Mouse (Mus musculus) forebrain, embryonic 11.5 days (tissue): ENCODE measurements around the gene Otulinl. TPM values are rescaled to one million over a fixed set of nuclear protein-coding genes. Genes with fewer than 3 reads are reported as not detected.

Experiments used
- ATAC-seq: fragments of 200-750 bp; cut with Nextera tagmentation; replicated peaks from 2 replicates; pipeline ENCODE4 v1.8.0; 2017; ENCODE audit warnings: moderate TSS enrichment; ENCODE audit not compliant: low FRiP score
- DNase-seq: peaks from one replicate; pipeline ENCODE4 v3.0.0-alpha.2; 2017; ENCODE audit warnings: low spot score
- H3K27ac ChIP-seq: fragments of 300-500 bp; sonication (generic); 2 replicates; pipeline ENCODE4 v1.5.1; 2014; ENCODE audit warnings: low read depth, low read length
- H3K27me3 ChIP-seq: fragments of 300-500 bp; sonication (generic); 2 replicates; pipeline ENCODE4 v1.6.1; 2014; ENCODE audit warnings: mild to moderate bottlenecking, low read length, mixed read lengths; ENCODE audit not compliant: control insufficient read depth, insufficient read depth
- H3K36me3 ChIP-seq: fragments of 300-500 bp; sonication (generic); 2 replicates; pipeline ENCODE4 v1.6.1; 2014; ENCODE audit warnings: mild to moderate bottlenecking, low read length, moderate library complexity, mixed read lengths; ENCODE audit not compliant: control insufficient read depth, insufficient read depth
- H3K4me1 ChIP-seq: fragments of 300-500 bp; sonication (generic); replicated peaks from 2 replicates; pipeline ENCODE4 v1.6.1; 2014; ENCODE audit warnings: low read length, mixed read lengths; ENCODE audit not compliant: control insufficient read depth, insufficient read depth
- H3K4me2 ChIP-seq: fragments of 300-500 bp; sonication (generic); 2 replicates; pipeline ENCODE4 v1.6.1; 2014; ENCODE audit warnings: low read depth, mild to moderate bottlenecking, low read length, moderate library complexity, mixed read lengths; ENCODE audit not compliant: severe bottlenecking
- H3K4me3 ChIP-seq: fragments of 300-500 bp; sonication (generic); 2 replicates; pipeline ENCODE4 v1.5.1; 2014; ENCODE audit warnings: low read depth, low read length
- H3K9ac ChIP-seq: fragments of 300-500 bp; sonication (generic); 2 replicates; pipeline ENCODE4 v1.6.1; 2014; ENCODE audit warnings: low read length
- H3K9me3 ChIP-seq: fragments of 300-500 bp; sonication (generic); 2 replicates; pipeline ENCODE4 v1.6.1; 2016; ENCODE audit warnings: low read length, mixed read lengths; ENCODE audit not compliant: control insufficient read depth
- WGBS: fragments of 180-500 bp; shearing (Covaris S2); extraction: QIAGEN DNeasy Blood & Tissue Kit; methylation state at CpG from one replicate; pipeline ENCODE4 v1.1.7; 2014; 5-methylcytosine and 5-hydroxymethylcytosine counted together
- polyA plus RNA-seq: library from polyadenylated mRNA; unstranded; fragments of >200 nt; fragmentation: Nextera tagmentation; extraction: Ambion mirVana; gene quantifications from 2 replicates; pipeline ENCODE4 v1.2.1, GENCODE M21; 2014

Otulinl gene
- polyA plus RNA-seq, 1 experiment from 2014 or later: 9.4 TPM

GRCm38 (mm10) chr15:27668001-27668461 lies 13.3 kb downstream of the Otulinl start:
- Histone ChIP-seq H3K9me3 (no peaks in the 10 kb centered on the region), H3K4me2 (no peak overlapping the region), H3K9ac (no peak overlapping the region), H3K4me3 (no peak overlapping the region), H3K36me3 (no peaks in the 10 kb centered on the region), H3K4me1 (no peaks in the 10 kb centered on the region; the same call in 1 of the 2 replicates), H3K27ac (no peak overlapping the region), H3K27me3 (no peaks in the 10 kb centered on the region)
- no peak for ATAC-seq
- no peak for DNase-seq
- 70% methylated on average over 9 of the region's 9 CpGs for WGBS

GRCm38 (mm10) chr15:27666911-27667539 lies 14.4 kb downstream of the Otulinl start:
- Histone ChIP-seq H3K4me3 (no peak overlapping the region), H3K9ac (no peak overlapping the region), H3K36me3 (no peaks in the 10 kb centered on the region), H3K27me3 (no peaks in the 10 kb centered on the region), H3K27ac (no peak overlapping the region), H3K4me1 (no peaks in the 10 kb centered on the region; the same call in 1 of the 2 replicates), H3K9me3 (no peaks in the 10 kb centered on the region), H3K4me2 (no peak overlapping the region)
- 67% methylated on average over 9 of the region's 9 CpGs for WGBS
- no peak for DNase-seq
- no peak for ATAC-seq

- 81% methylated on average over 21 of the region's 21 CpGs for WGBS
- Histone ChIP-seq H3K4me3 (no peak overlapping the region), H3K9me3 (no peaks in the 10 kb centered on the region), H3K27me3 (no peaks in the 10 kb centered on the region), H3K36me3 (no peaks in the 10 kb centered on the region), H3K9ac (no peak overlapping the region), H3K27ac (no peak overlapping the region), H3K4me1 (no peaks in the 10 kb centered on the region), H3K4me2 (no peak overlapping the region)
- DNase-seq: peak; percentile 55
- no peak for ATAC-seq
These were observed 15.9 kb downstream of the Otulinl start for GRCm38 (mm10) chr15:27665392-27665911.

GRCm38 (mm10) chr15:27664126-27664525 lies 17.3 kb downstream of the Otulinl start:
- 88% methylated on average over 9 of the region's 9 CpGs for WGBS
- Histone ChIP-seq H3K27me3 (no peaks in the 10 kb centered on the region), H3K27ac (no peak overlapping the region), H3K36me3 (no peaks in the 10 kb centered on the region), H3K9me3 (no peaks in the 10 kb centered on the region), H3K4me1 (no peaks in the 10 kb centered on the region), H3K4me2 (no peak overlapping the region), H3K9ac (no peak overlapping the region), H3K4me3 (no peak overlapping the region)
- DNase-seq (no peak), ATAC-seq (no peak)

GRCm38 (mm10) chr15:27662699-27663098 lies 18.7 kb downstream of the Otulinl start:
- Histone ChIP-seq H3K9me3 (no peaks in the 10 kb centered on the region), H3K27me3 (no peaks in the 10 kb centered on the region), H3K36me3 (no peaks in the 10 kb centered on the region), H3K4me1 (no peaks in the 10 kb centered on the region), H3K4me3 (no peak overlapping the region), H3K27ac (no peak overlapping the region), H3K9ac (no peak overlapping the region), H3K4me2 (no peak overlapping the region)
- no peak for DNase-seq
- 69% methylated on average over 1 of the region's 1 CpGs for whole genome bisulfite sequencing
- ATAC-seq: no peak

GRCm38 (mm10) chr15:27661696-27662095 lies 19.7 kb downstream of the Otulinl start:
- DNase-seq: peak; percentile 36
- 96% methylated on average over 6 of the region's 6 CpGs for WGBS
- no peak overlapping the region for H3K9ac ChIP-seq

GRCm38 (mm10) chr15:27659592-27660244 lies 21.7 kb downstream of the Otulinl start:
- H3K36me3 ChIP-seq: no peaks in the 10 kb centered on the region
- no peak overlapping the region for H3K4me3 ChIP-seq
- no peak overlapping the region for H3K4me2 ChIP-seq
- H3K9me3 ChIP-seq: no peaks in the 10 kb centered on the region
- DNase-seq (peak; percentile 93), ATAC-seq (0 out of 2 replicates have a peak, but pooled peaks have one; percentile 55)
- H3K27me3 ChIP-seq: no peaks in the 10 kb centered on the region
- H3K9ac ChIP-seq: no peak overlapping the region
- H3K4me1 ChIP-seq: no peaks in the 10 kb centered on the region
- 43% methylated on average over 17 of the region's 17 CpGs for WGBS
- no peak overlapping the region for H3K27ac ChIP-seq

More at GRCm38 (mm10) chr15:27661696-27662095, 19.7 kb downstream of the Otulinl start:
- Histone ChIP-seq H3K4me2 (no peak overlapping the region), H3K4me3 (no peak overlapping the region), H3K4me1 (no peaks in the 10 kb centered on the region), H3K27me3 (no peaks in the 10 kb centered on the region), H3K36me3 (no peaks in the 10 kb centered on the region), H3K27ac (no peak overlapping the region), H3K9me3 (no peaks in the 10 kb centered on the region)
- no peak for ATAC-seq

- Histone ChIP-seq H3K4me1 (no peaks in the 10 kb centered on the region), H3K36me3 (no peaks in the 10 kb centered on the region), H3K9ac (no peak overlapping the region), H3K9me3 (no peaks in the 10 kb centered on the region), H3K27me3 (no peaks in the 10 kb centered on the region), H3K4me2 (no peak overlapping the region), H3K4me3 (no peak overlapping the region), H3K27ac (no peak overlapping the region)
- peak; percentile 46 for DNase-seq
- 90% methylated on average over 5 of the region's 5 CpGs for WGBS
- ATAC-seq: no peak
These were observed 22.2 kb downstream of the Otulinl start for GRCm38 (mm10) chr15:27659143-27659542.
